Mouse (Mus musculus) c-Kit-positive CD71-positive TER-119-negative erythroid progenitor cells, embryonic 14.5 days (primary cell): ENCODE results near the gene Olfr1364.

Experiments
- DNase-seq: peaks from one replicate; pipeline ENCODE4 v3.0.0-alpha.2; 2013; ENCODE audit warnings: low read depth

Gene Olfr1364

GRCm38 (mm10) chr13:21581659-21582058, at the start of gene Olfr1364:
Gene Olfr1364 (minus strand): TSS chr13:21581759.
- no peak for DNase-seq

GRCm38 (mm10) chr13:21613922-21614321, 32.4 kb upstream of the Olfr1364 start, which contains the start of gene Olfr1362:
Gene Olfr1362 (minus strand): TSS chr13:21614022.
- DNase-seq: no peak

GRCm38 (mm10) chr13:21591618-21592017, 10.1 kb upstream of the Olfr1364 start:
- no peak for DNase-seq

GRCm38 (mm10) chr13:21559793-21560192, 21.8 kb downstream of the Olfr1364 start, which contains the start of gene Olfr1535:
Gene Olfr1535 (minus strand): TSS chr13:21559893.
- no peak for DNase-seq

- DNase-seq: no peak
These were observed 31.0 kb downstream of the Olfr1364 start for GRCm38 (mm10) chr13:21550416-21551110.

- no peak for DNase-seq
These were observed 32.1 kb downstream of the Olfr1364 start for GRCm38 (mm10) chr13:21549487-21549886.

- DNase-seq: no peak
These were observed 38.9 kb downstream of the Olfr1364 start, which contains the start of gene Olfr1366 for GRCm38 (mm10) chr13:21542708-21543107. Gene Olfr1366 (minus strand): TSS chr13:21542808.

GRCm38 (mm10) chr13:21530781-21531201, 50.8 kb downstream of the Olfr1364 start, which contains the start of gene Zkscan8:
Gene Zkscan8 (minus strand): TSS chr13:21531120.
- peak; percentile 82 for DNase-seq

GRCm38 (mm10) chr13:21530136-21530535, 51.4 kb downstream of the Olfr1364 start:
- DNase-seq: no peak
